Mouse (Mus musculus) embryonic stem cell, embryonic (primary cell): ENCODE measurements at regions not wholly inside any gene's neighbourhood (a gene's known extent, or its start where the extent isn't known, plus 50 kb on each side); places are given as distances from the start of the nearest gene placed in this dataset.

Experiments used
- CTCF ChIA-PET, 4 experiments: fragments of 300-600 bp in 2 of 4; fragments of 350-600 bp in 2 of 4; sonication (Branson Sonifier 250); formaldehyde crosslinking; loops; one replicate each; lab custom pipeline; 2022; ENCODE audit warnings: inconsistent platforms in 2 of 4; lab: Charles Lee
- POLR2A ChIA-PET, 4 experiments: fragments of 300-600 bp in 2 of 4; fragments of 350-600 bp in 2 of 4; sonication (Branson Sonifier 250); formaldehyde crosslinking; loops; one replicate each; lab custom pipeline; 2022; ENCODE audit warnings: antibody characterized with exemption in 4 of 4, inconsistent platforms in 1 of 4; lab: Charles Lee

- ChIA-PET POLR2A (no interaction called here), CTCF (no interaction called here)
These were observed 848.6 kb upstream of the Cntnap5a start for GRCm38 (mm10) chr1:114835926-114836325.

GRCm38 (mm10) chr1:114849671-114850070 lies 834.9 kb upstream of the Cntnap5a start:
- ChIA-PET POLR2A (interaction anchor here in 1 of 4 experiments (0.6 kb wide), 1 partner anchor 28 kb away, joined by 5 read pairs; no protein-coding TSS in a partner anchor), CTCF (no interaction called here)

GRCm38 (mm10) chr1:114860983-114861382 lies 823.6 kb upstream of the Cntnap5a start:
- POLR2A ChIA-PET: no interaction called here
- CTCF ChIA-PET: no interaction called here

- POLR2A ChIA-PET: no interaction called here
- CTCF ChIA-PET: no interaction called here
These were observed 821.6 kb upstream of the Cntnap5a start for GRCm38 (mm10) chr1:114862927-114863326.

GRCm38 (mm10) chr1:114875791-114876190 lies 808.8 kb upstream of the Cntnap5a start:
- POLR2A ChIA-PET: no interaction called here
- CTCF ChIA-PET: no interaction called here
